Mouse (Mus musculus) ES-Bruce4 (cell line): ENCODE measurements around the gene Tmem107. TPM values are rescaled to one million over a fixed set of nuclear protein-coding genes. Genes with fewer than 3 reads are reported as not detected.

Experiments used
- H3K27ac ChIP-seq: 2 replicates; pipeline ENCODE4 v1.5.1; 2012; ENCODE audit warnings: low read length, inconsistent platforms; ENCODE audit not compliant: insufficient read depth
- H3K27me3 ChIP-seq: 2 replicates; pipeline ENCODE4 v1.6.1; 2012; ENCODE audit warnings: mild to moderate bottlenecking, low read length, inconsistent platforms; ENCODE audit not compliant: control insufficient read depth, poor library complexity, insufficient read depth, severe bottlenecking
- H3K36me3 ChIP-seq: 2 replicates; pipeline ENCODE4 v1.6.1; 2012; ENCODE audit warnings: inconsistent platforms, mild to moderate bottlenecking, low read length, moderate library complexity; ENCODE audit not compliant: control insufficient read depth, poor library complexity, insufficient read depth, severe bottlenecking
- H3K4me1 ChIP-seq: one replicate; pipeline ENCODE4 v1.8.1; 2011; ENCODE audit warnings: low read length; ENCODE audit not compliant: control insufficient read depth, insufficient read depth
- H3K4me3 ChIP-seq: 2 replicates; pipeline ENCODE4 v1.5.1; 2011; ENCODE audit warnings: low read depth, mild to moderate bottlenecking, low read length
- H3K9ac ChIP-seq: 2 replicates; pipeline ENCODE4 v1.6.1; 2012; ENCODE audit warnings: low read depth, mild to moderate bottlenecking, inconsistent platforms; ENCODE audit not compliant: poor library complexity, severe bottlenecking
- H3K9me3 ChIP-seq: replicated peaks from 2 replicates; pipeline ENCODE4 v1.6.1; 2012; ENCODE audit warnings: mild to moderate bottlenecking, low read length, inconsistent platforms; ENCODE audit not compliant: control insufficient read depth, poor library complexity, insufficient read depth, severe bottlenecking
- CTCF ChIP-seq: IDR thresholded peaks from one replicate; pipeline ENCODE4 v1.8.1; 2011; ENCODE audit warnings: low read depth, low read length
- EP300 ChIP-seq: IDR thresholded peaks from 2 replicates; pipeline ENCODE4 v1.6.1; 2011; ENCODE audit warnings: low read depth, low read length; ENCODE audit not compliant: insufficient read depth
- POLR2A ChIP-seq: IDR thresholded peaks from one replicate; pipeline ENCODE4 v1.8.1; 2011; ENCODE audit warnings: low read length; ENCODE audit not compliant: insufficient read depth
- polyA plus RNA-seq: library from polyadenylated mRNA; stranded (reverse); fragments of >200 nt; gene quantifications from 2 replicates; pipeline ENCODE4 v1.2.4, GENCODE M21; 2011; ENCODE audit warnings: low read depth; ENCODE audit not compliant: missing spikeins, insufficient read depth, insufficient read length

The Tmem107 gene
- polyA plus RNA-seq, 1 experiment: 17.1 TPM

GRCm38 (mm10) chr11:69078805-69079438 lies 8.3 kb downstream of the Tmem107 start:
- Histone ChIP-seq H3K4me3 (no peak overlapping the region), H3K27me3 (no peaks in the 10 kb centered on the region), H3K9me3 (0 out of 2 replicates have a peak, but pooled peaks cover 2% of the 10 kb centered on the region), H3K9ac (no peak overlapping the region), H3K27ac (no peak overlapping the region), H3K4me1 (peaks cover 3% of the 10 kb centered on the region), H3K36me3 (no peaks in the 10 kb centered on the region)
- TF ChIP-seq POLR2A: no peak
- TF ChIP-seq CTCF: no peak
- no peak for TF ChIP-seq EP300

DNA sequence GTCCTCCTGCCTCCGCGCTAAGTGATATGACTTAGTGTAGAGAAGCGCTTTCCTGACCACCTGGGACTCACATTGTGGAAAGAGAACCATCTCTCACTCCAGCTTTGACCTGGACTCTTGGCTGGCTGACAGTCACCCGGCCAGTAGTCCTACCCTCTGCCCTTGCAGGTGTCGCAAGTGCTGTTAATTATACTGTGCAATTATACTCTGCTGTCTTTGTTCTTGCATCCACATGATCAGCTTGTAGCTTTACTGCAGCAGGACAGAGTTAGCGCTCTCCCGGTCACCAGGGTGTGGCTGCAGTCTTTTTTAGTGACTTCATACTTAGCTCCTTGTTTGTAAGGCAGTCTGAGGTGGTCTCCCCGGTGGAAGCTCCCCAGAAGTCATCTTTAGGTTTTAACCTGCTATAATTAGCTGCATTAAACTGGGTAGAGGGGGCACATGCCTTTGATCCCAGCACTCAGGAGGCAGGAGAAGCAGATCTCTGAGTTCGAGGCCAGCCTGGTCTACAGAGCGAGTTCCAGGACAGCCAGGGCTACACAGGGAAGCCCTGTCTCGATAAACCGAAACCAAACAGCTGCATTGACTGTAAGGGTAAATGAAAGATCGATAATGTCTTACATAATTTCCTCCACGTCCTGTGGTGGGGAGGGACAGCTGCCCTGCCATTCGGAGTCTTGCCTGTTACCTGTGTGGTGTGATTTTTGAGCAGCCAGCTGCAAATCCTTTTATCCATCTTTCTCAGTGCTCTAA lies 9.7 kb downstream of the Tmem107 start:
- TF ChIP-seq CTCF (no peak), EP300 (no peak), POLR2A (no peak)
- Histone ChIP-seq H3K4me3 (no peak overlapping the region), H3K27me3 (no peaks in the 10 kb centered on the region), H3K9me3 (0 out of 2 replicates have a peak, but pooled peaks cover 2% of the 10 kb centered on the region), H3K27ac (no peak overlapping the region), H3K4me1 (no peaks in the 10 kb centered on the region), H3K9ac (no peak overlapping the region), H3K36me3 (no peaks in the 10 kb centered on the region)

- Histone ChIP-seq H3K4me3 (no peak overlapping the region), H3K9ac (no peak overlapping the region), H3K27ac (no peak overlapping the region), H3K36me3 (no peaks in the 10 kb centered on the region), H3K9me3 (0 out of 2 replicates have a peak, but pooled peaks cover 2% of the 10 kb centered on the region), H3K4me1 (no peaks in the 10 kb centered on the region), H3K27me3 (no peaks in the 10 kb centered on the region)
- TF ChIP-seq CTCF: no peak
- no peak for TF ChIP-seq POLR2A
Observed at GRCm38 (mm10) chr11:69080855-69081222, 10.2 kb downstream of the Tmem107 start.

DNA sequence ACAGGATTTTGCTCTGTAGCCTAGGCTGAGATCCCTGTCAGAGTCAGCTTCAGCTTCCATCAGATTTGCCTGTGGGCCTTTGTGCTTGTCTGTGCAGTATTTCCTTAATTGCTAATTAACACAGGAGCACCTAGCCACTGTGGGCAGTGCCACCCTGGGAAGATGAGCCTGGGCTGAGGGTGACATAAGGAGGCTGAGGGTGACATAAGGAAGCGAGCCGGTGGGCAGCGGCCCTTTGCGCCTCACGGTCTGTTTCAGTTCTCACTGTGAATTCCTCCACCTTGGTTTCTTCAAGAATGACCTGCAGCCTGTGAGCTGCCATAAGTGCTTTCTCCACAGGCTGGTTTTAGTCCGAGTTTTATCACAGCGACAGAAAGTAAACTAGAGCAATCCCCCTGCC lies 11.0 kb downstream of the Tmem107 start:
- Histone ChIP-seq H3K9me3 (0 out of 2 replicates have a peak, but pooled peaks cover 2% of the 10 kb centered on the region), H3K36me3 (no peaks in the 10 kb centered on the region), H3K27ac (no peak overlapping the region), H3K4me1 (peaks cover under 1% of the 10 kb centered on the region), H3K27me3 (no peaks in the 10 kb centered on the region), H3K9ac (no peak overlapping the region), H3K4me3 (no peak overlapping the region)
- TF ChIP-seq EP300 (no peak), POLR2A (no peak), CTCF (no peak)

GRCm38 (mm10) chr11:69085608-69086007 lies 15.0 kb downstream of the Tmem107 start:
- TF ChIP-seq EP300: no peak
- H3K4me1 ChIP-seq: peaks cover 2% of the 10 kb centered on the region
- no peak overlapping the region for H3K27ac ChIP-seq
- H3K9ac ChIP-seq: no peak overlapping the region
- H3K9me3 ChIP-seq: 0 out of 2 replicates have a peak, but pooled peaks cover 2% of the 10 kb centered on the region
- no peaks in the 10 kb centered on the region for H3K27me3 ChIP-seq
- no peak overlapping the region for H3K4me3 ChIP-seq
- peaks cover 8% of the 10 kb centered on the region for H3K36me3 ChIP-seq

GRCm38 (mm10) chr11:69086390-69086789 lies 15.8 kb downstream of the Tmem107 start:
- TF ChIP-seq POLR2A: no peak
- TF ChIP-seq CTCF: no peak
- TF ChIP-seq EP300: no peak

More at GRCm38 (mm10) chr11:69086390-69086789, 15.8 kb downstream of the Tmem107 start:
- no peak overlapping the region for H3K4me3 ChIP-seq
- H3K27me3 ChIP-seq: no peaks in the 10 kb centered on the region
- peaks cover 8% of the 10 kb centered on the region for H3K36me3 ChIP-seq
- H3K4me1 ChIP-seq: peaks cover 2% of the 10 kb centered on the region
- no peak overlapping the region for H3K27ac ChIP-seq
- 0 out of 2 replicates have a peak, but pooled peaks cover 2% of the 10 kb centered on the region for H3K9me3 ChIP-seq
- H3K9ac ChIP-seq: no peak overlapping the region
